Mouse (Mus musculus) myocyte (in vitro differentiated cells): ENCODE data around the gene Fhit.

Experiments
- POLR2A ChIP-seq: IDR thresholded peaks from one replicate; pipeline ENCODE4 v1.6.1; 2011; ENCODE audit warnings: low read depth, mild to moderate bottlenecking, control low read depth, moderate library complexity; ENCODE audit not compliant: insufficient read length
- USF1 ChIP-seq: IDR thresholded peaks from one replicate; pipeline ENCODE4 v1.6.1; 2011; ENCODE audit warnings: low read depth, mild to moderate bottlenecking, control low read depth, moderate library complexity

- TF ChIP-seq POLR2A, result no peak
- TF ChIP-seq USF1, result no peak
These were observed 1126.6 kb downstream of the Fhit start for GRCm38 (mm10) chr14:10035270-10035669.
